Mouse (Mus musculus): ENCODE data around the gene Cavin4. TPM values are rescaled to one million over a fixed set of nuclear protein-coding genes. Genes with fewer than 3 reads are reported as not detected.

The Cavin4 gene
- polyA plus RNA-seq, 1 experiment from 2014 or later = 1.3 TPM

GRCm38 (mm10) chr4:48633529-48633928 is 29.8 kb upstream of the Cavin4 start:
- Histone ChIP-seq H3K9ac (ENCODE audit: low read length) (no peak overlapping the region), H3K4me3 (ENCODE audit: low read depth, low read length) (no peak overlapping the region), H3K27me3 (ENCODE audit: control insufficient read depth, insufficient read depth, low read length) (no peaks in the 10 kb centered on the region), H3K4me2 (ENCODE audit: low read depth, low read length, severe bottlenecking) (no peak overlapping the region), H3K4me1 (replicated peaks; ENCODE audit: control insufficient read depth, insufficient read depth, low read length) (no peaks in the 10 kb centered on the region), H3K36me3 (ENCODE audit: control insufficient read depth, insufficient read depth, low read length) (peaks cover under 1% of the 10 kb centered on the region), H3K9me3 (ENCODE audit: control insufficient read depth, low read length) (no peaks in the 10 kb centered on the region), H3K27ac (ENCODE audit: low read depth, low read length) (no peak overlapping the region)
- WGBS = 78% methylated on average over 6 of the region's 6 CpGs
- DNase-seq (ENCODE audit: low spot score) (no peak), ATAC-seq (replicated peaks; ENCODE audit: low FRiP score) (no peak)

GRCm38 (mm10) chr4:48634058-48634457 is 29.3 kb upstream of the Cavin4 start:
- DNase-seq (ENCODE audit: low spot score) = peak; percentile 60
- Histone ChIP-seq H3K4me1 (replicated peaks; ENCODE audit: control insufficient read depth, insufficient read depth, low read length) (no peaks in the 10 kb centered on the region), H3K27me3 (ENCODE audit: control insufficient read depth, insufficient read depth, low read length) (no peaks in the 10 kb centered on the region), H3K27ac (ENCODE audit: low read depth, low read length) (no peak overlapping the region), H3K4me3 (ENCODE audit: low read depth, low read length) (no peak overlapping the region), H3K36me3 (ENCODE audit: control insufficient read depth, insufficient read depth, low read length) (no peaks in the 10 kb centered on the region; the same call in 1 of the 2 replicates), H3K4me2 (ENCODE audit: low read depth, low read length, severe bottlenecking) (no peak overlapping the region), H3K9ac (ENCODE audit: low read length) (no peak overlapping the region), H3K9me3 (ENCODE audit: control insufficient read depth, low read length) (no peaks in the 10 kb centered on the region)
- ATAC-seq (replicated peaks; ENCODE audit: low FRiP score) = no peak
- 86% methylated on average over 2 of the region's 2 CpGs for WGBS

- no peaks in the 10 kb centered on the region; the same call in 1 of the 2 replicates for H3K36me3 ChIP-seq (ENCODE audit: control insufficient read depth, insufficient read depth, low read length)
- no peaks in the 10 kb centered on the region for H3K4me1 ChIP-seq (replicated peaks; ENCODE audit: control insufficient read depth, insufficient read depth, low read length)
- H3K27me3 ChIP-seq (ENCODE audit: control insufficient read depth, insufficient read depth, low read length) = no peaks in the 10 kb centered on the region
- no peak for ATAC-seq (replicated peaks; ENCODE audit: low FRiP score)
- no peaks in the 10 kb centered on the region for H3K9me3 ChIP-seq (ENCODE audit: control insufficient read depth, low read length)
- no peak overlapping the region for H3K4me2 ChIP-seq (ENCODE audit: low read depth, low read length, severe bottlenecking)
- no peak overlapping the region for H3K27ac ChIP-seq (ENCODE audit: low read depth, low read length)
- H3K9ac ChIP-seq (ENCODE audit: low read length) = no peak overlapping the region
- DNase-seq (ENCODE audit: low spot score) = no peak
- no peak overlapping the region for H3K4me3 ChIP-seq (ENCODE audit: low read depth, low read length)
- WGBS = 96% methylated on average over 13 of the region's 13 CpGs
Observed at GRCm38 (mm10) chr4:48636831-48637230, 26.5 kb upstream of the Cavin4 start.

GRCm38 (mm10) chr4:48638132-48638531 is 25.2 kb upstream of the Cavin4 start:
- WGBS = 78% methylated on average over 10 of the region's 10 CpGs
- no peak overlapping the region for H3K4me2 ChIP-seq (ENCODE audit: low read depth, low read length, severe bottlenecking)
- H3K4me3 ChIP-seq (ENCODE audit: low read depth, low read length) = no peak overlapping the region
- no peak for ATAC-seq (replicated peaks; ENCODE audit: low FRiP score)
- H3K9me3 ChIP-seq (ENCODE audit: control insufficient read depth, low read length) = no peaks in the 10 kb centered on the region
- H3K27ac ChIP-seq (ENCODE audit: low read depth, low read length) = no peak overlapping the region
- no peaks in the 10 kb centered on the region for H3K27me3 ChIP-seq (ENCODE audit: control insufficient read depth, insufficient read depth, low read length)
- H3K36me3 ChIP-seq (ENCODE audit: control insufficient read depth, insufficient read depth, low read length) = no peaks in the 10 kb centered on the region; the same call in 1 of the 2 replicates
- H3K4me1 ChIP-seq (replicated peaks; ENCODE audit: control insufficient read depth, insufficient read depth, low read length) = no peaks in the 10 kb centered on the region
- H3K9ac ChIP-seq (ENCODE audit: low read length) = no peak overlapping the region
- DNase-seq (ENCODE audit: low spot score) = no peak

GRCm38 (mm10) chr4:48639503-48639902 is 23.8 kb upstream of the Cavin4 start:
- Histone ChIP-seq H3K4me2 (ENCODE audit: low read depth, low read length, severe bottlenecking) (no peak overlapping the region), H3K4me1 (replicated peaks; ENCODE audit: control insufficient read depth, insufficient read depth, low read length) (no peaks in the 10 kb centered on the region), H3K9me3 (ENCODE audit: control insufficient read depth, low read length) (no peaks in the 10 kb centered on the region), H3K27me3 (ENCODE audit: control insufficient read depth, insufficient read depth, low read length) (no peaks in the 10 kb centered on the region), H3K27ac (ENCODE audit: low read depth, low read length) (no peak overlapping the region), H3K9ac (ENCODE audit: low read length) (no peak overlapping the region), H3K4me3 (ENCODE audit: low read depth, low read length) (no peak overlapping the region), H3K36me3 (ENCODE audit: control insufficient read depth, insufficient read depth, low read length) (no peaks in the 10 kb centered on the region; the same call in 1 of the 2 replicates)
- WGBS = 95% methylated on average over 17 of the region's 17 CpGs
- DNase-seq (ENCODE audit: low spot score) (no peak), ATAC-seq (replicated peaks; ENCODE audit: low FRiP score) (no peak)

GRCm38 (mm10) chr4:48643801-48644200 is 19.5 kb upstream of the Cavin4 start:
- H3K27me3 ChIP-seq (ENCODE audit: control insufficient read depth, insufficient read depth, low read length) = no peaks in the 10 kb centered on the region
- no peak overlapping the region for H3K27ac ChIP-seq (ENCODE audit: low read depth, low read length)
- no peak for ATAC-seq (replicated peaks; ENCODE audit: low FRiP score)
- DNase-seq (ENCODE audit: low spot score) = no peak
- H3K4me3 ChIP-seq (ENCODE audit: low read depth, low read length) = no peak overlapping the region
- peaks cover 3% of the 10 kb centered on the region; the same call in 1 of the 2 replicates for H3K36me3 ChIP-seq (ENCODE audit: control insufficient read depth, insufficient read depth, low read length)
- no peak overlapping the region for H3K9ac ChIP-seq (ENCODE audit: low read length)
- no peaks in the 10 kb centered on the region for H3K9me3 ChIP-seq (ENCODE audit: control insufficient read depth, low read length)
- H3K4me2 ChIP-seq (ENCODE audit: low read depth, low read length, severe bottlenecking) = no peak overlapping the region
- no peaks in the 10 kb centered on the region for H3K4me1 ChIP-seq (replicated peaks; ENCODE audit: control insufficient read depth, insufficient read depth, low read length)
- 92% methylated on average over 6 of the region's 6 CpGs for WGBS

GRCm38 (mm10) chr4:48646143-48646542 is 17.2 kb upstream of the Cavin4 start:
- Histone ChIP-seq H3K36me3 (ENCODE audit: control insufficient read depth, insufficient read depth, low read length) (peaks cover 6% of the 10 kb centered on the region; the same call in 1 of the 2 replicates), H3K4me1 (replicated peaks; ENCODE audit: control insufficient read depth, insufficient read depth, low read length) (no peaks in the 10 kb centered on the region), H3K9ac (ENCODE audit: low read length) (no peak overlapping the region), H3K4me2 (ENCODE audit: low read depth, low read length, severe bottlenecking) (no peak overlapping the region), H3K27ac (ENCODE audit: low read depth, low read length) (no peak overlapping the region), H3K27me3 (ENCODE audit: control insufficient read depth, insufficient read depth, low read length) (no peaks in the 10 kb centered on the region), H3K4me3 (ENCODE audit: low read depth, low read length) (no peak overlapping the region), H3K9me3 (ENCODE audit: control insufficient read depth, low read length) (no peaks in the 10 kb centered on the region)
- ATAC-seq (replicated peaks; ENCODE audit: low FRiP score) (no peak), DNase-seq (ENCODE audit: low spot score) (no peak)
- WGBS = 94% methylated on average over 5 of the region's 5 CpGs

GRCm38 (mm10) chr4:48650617-48651360 is 12.5 kb upstream of the Cavin4 start:
- Histone ChIP-seq H3K4me3 (ENCODE audit: low read depth, low read length) (no peak overlapping the region), H3K27ac (ENCODE audit: low read depth, low read length) (no peak overlapping the region), H3K4me2 (ENCODE audit: low read depth, low read length, severe bottlenecking) (no peak overlapping the region), H3K27me3 (ENCODE audit: control insufficient read depth, insufficient read depth, low read length) (no peaks in the 10 kb centered on the region), H3K9ac (ENCODE audit: low read length) (no peak overlapping the region), H3K9me3 (ENCODE audit: control insufficient read depth, low read length) (no peaks in the 10 kb centered on the region), H3K36me3 (ENCODE audit: control insufficient read depth, insufficient read depth, low read length) (peaks cover 6% of the 10 kb centered on the region; the same call in 1 of the 2 replicates), H3K4me1 (replicated peaks; ENCODE audit: control insufficient read depth, insufficient read depth, low read length) (no peaks in the 10 kb centered on the region)
- WGBS = 93% methylated on average over 10 of the region's 10 CpGs
- ATAC-seq (replicated peaks; ENCODE audit: low FRiP score) = no peak
- DNase-seq (ENCODE audit: low spot score) = no peak

GRCm38 (mm10) chr4:48654118-48654517 is 9.2 kb upstream of the Cavin4 start:
- Histone ChIP-seq H3K9me3 (ENCODE audit: control insufficient read depth, low read length) (no peaks in the 10 kb centered on the region), H3K9ac (ENCODE audit: low read length) (no peak overlapping the region), H3K27ac (ENCODE audit: low read depth, low read length) (no peak overlapping the region), H3K4me1 (replicated peaks; ENCODE audit: control insufficient read depth, insufficient read depth, low read length) (no peaks in the 10 kb centered on the region), H3K4me3 (ENCODE audit: low read depth, low read length) (no peak overlapping the region), H3K36me3 (ENCODE audit: control insufficient read depth, insufficient read depth, low read length) (peaks cover 4% of the 10 kb centered on the region; the same call in 1 of the 2 replicates), H3K27me3 (ENCODE audit: control insufficient read depth, insufficient read depth, low read length) (no peaks in the 10 kb centered on the region), H3K4me2 (ENCODE audit: low read depth, low read length, severe bottlenecking) (no peak overlapping the region)
- WGBS = 85% methylated on average over 4 of the region's 4 CpGs
- no peak for DNase-seq (ENCODE audit: low spot score)
- ATAC-seq (replicated peaks; ENCODE audit: low FRiP score) = no peak

All from forebrain, embryonic 11.5 days (tissue).